Mouse (Mus musculus) adrenal gland, adult (tissue): ENCODE results near the gene Plcd1.

Experiments used
- DNase-seq, 2 experiments: peaks; one replicate each; pipeline ENCODE4 v3.0.0; 2022 to 2023; ENCODE audit warnings: low spot score in 1 of 2; ENCODE audit not compliant: inconsistent age in 2 of 2

The Plcd1 gene

DNA sequence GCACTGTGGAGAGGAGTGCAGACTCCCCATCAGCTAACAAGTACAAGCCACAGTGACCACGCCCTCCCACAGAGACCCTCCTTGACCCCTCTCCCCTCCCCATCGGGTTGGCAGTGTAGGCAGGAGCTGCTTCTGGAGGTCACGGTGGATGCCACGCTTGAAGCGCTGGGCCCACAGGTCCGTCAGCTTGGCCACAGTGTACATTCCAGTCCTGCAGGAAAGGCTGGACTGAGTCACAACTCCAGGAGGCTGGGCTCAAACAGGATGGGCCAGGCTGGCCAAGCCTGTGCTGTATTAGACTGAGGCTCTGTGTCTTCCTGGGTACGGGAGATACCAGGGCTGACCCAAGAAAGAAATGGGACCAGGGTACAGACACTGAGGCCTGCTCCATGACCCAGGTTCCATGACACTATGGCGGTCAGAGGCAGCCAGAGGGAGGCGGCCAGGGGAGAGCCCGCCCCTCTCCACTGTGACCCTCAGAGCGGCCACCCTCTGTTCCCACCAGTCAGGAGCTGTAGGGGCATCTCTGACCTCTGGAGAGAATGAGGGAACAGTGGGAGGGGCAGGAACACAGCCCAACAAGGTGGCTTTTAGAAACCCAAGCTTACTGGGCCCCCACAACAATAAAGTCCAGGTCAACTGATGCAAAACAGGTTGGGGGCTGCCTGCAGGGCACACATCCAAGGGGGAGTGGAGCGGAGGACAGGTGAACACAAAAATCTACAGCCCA lies 1.6 kb downstream of the Plcd1 start:
- peak; percentile 35 to 47 for DNase-seq

DNA sequence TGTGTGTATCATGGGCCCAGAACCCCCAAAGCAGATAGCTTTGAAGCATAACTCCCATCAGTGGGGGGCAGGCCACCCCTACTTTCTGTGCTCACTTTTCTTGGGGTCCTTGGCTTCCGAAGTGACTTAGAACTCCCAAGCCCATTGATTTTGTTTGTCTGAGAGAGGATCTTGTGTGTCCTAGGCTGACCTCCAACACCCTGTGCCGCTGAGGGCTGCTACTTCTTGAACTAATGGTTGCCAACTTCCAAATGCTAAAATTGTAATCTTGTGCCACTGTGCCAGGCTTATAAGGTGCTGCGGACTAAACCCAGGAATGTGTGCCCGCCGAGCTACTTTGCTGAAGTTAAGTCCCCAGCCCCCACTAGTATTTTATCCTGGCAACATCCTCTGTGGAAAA lies 2.8 kb downstream of the Plcd1 start:
- peak in 1 of 2 experiments; percentile 27 for DNase-seq

DNA sequence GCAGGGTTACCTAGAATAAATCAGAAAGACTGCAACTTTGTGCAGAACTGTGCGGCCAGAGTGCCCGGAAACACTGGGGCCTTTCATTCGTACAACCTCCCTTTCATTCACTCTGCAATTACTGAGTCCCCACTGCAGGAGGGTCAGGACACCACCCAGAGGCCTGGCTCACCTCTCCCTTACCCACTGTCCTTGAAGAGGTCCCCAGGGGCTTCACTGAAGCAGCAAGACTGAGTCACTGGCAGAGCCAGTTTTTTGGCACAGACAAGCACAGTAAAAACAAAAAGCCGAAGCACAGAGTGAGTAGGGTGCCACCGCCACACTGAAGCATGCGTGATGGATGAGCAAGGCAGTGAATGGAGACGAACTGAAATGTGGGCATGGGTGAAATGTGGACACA lies 3.9 kb downstream of the Plcd1 start:
- peak; percentile 74 to 75 for DNase-seq

DNA sequence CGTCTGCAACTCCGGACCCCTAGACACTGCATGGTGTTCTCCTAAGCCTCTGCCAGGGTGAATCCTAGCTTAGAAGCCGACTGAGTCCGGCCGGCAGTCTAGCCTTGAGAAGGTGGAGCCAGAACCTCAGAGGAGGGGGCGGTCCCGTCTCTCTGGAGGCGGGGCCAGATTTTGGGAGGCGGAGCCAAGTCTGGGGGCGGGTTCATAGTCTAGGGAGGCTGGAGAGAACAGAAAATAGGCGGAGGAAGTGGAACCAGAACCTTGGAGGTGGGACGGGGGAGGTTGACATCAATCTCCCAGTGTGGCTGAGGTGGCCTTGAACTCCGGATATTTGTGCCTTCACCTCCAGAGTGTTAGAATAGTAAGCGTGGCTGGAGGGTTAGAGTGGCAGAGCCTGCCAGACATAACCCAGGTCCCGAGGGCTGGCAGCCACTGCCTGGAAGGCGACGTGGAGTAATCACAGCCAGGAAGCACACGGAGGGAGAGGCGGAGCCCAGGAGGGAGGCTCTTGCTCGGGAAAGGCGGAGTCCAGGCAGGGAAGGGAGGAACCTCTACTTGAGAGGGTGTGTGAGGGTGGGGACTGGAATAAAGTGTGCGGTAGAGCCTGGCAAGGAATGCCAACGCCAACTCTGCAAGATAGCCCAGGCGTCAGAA lies 5.0 kb downstream of the Plcd1 start:
- DNase-seq, result peak; percentile 97 to 100

DNA sequence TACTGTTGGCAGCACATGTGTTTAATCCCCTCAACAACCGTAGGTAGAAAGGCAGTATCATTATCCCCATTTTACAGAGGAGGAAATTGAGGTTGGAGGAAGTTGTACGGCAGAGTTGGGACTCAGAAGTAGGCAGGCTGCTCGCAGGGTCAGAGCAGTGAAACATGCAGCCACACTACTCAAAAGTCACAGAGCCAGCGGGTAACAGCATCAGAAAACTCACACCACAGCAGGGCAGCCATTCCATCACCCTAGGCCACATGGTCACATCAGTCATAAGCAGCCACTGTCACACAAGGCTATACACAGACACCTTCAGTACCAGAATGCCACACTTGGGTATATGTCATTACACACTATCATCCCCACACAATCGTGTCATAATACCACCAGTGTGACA lies 6.0 kb downstream of the Plcd1 start:
- no peak for DNase-seq

DNA sequence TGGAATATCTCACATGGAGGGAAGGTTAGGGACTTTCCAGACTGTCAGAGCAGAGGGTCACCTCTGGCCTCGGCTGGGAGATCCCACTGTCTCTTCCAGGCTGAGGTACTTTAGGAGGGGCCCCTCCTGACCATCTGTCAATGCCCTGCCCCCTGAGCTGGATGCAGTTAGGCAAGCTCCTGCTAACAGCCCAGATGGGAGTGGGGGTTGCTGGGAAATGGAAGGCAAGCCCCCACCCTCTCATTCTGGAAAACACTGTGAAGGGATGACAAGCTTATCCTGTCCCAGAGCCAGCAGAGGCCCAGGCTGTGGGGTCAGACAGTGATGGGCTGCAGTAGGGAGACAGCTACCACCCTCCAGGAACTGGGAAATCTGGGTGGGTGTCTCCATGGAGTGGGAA lies 6.9 kb downstream of the Plcd1 start:
- DNase-seq, result no peak

DNA sequence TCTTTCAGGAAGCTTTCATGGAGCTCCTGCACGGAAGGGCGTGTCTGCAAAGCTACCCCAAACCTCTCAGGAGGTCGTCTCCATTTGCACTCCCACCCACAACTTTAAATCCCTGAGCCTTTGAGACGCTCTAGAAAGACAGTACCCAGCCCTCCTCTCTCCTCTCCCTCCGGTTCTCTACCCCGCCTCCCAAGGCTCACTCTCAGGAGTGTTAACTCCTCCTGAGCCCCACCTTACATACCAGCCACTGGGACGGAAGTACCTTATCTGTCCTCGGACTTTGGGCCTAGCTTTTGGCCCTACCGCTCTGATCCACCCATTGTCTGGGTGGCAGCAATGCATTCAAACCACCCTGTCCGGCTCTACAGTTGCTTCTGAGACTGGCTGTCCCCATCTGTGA lies 9.3 kb downstream of the Plcd1 start:
- no peak for DNase-seq

DNA sequence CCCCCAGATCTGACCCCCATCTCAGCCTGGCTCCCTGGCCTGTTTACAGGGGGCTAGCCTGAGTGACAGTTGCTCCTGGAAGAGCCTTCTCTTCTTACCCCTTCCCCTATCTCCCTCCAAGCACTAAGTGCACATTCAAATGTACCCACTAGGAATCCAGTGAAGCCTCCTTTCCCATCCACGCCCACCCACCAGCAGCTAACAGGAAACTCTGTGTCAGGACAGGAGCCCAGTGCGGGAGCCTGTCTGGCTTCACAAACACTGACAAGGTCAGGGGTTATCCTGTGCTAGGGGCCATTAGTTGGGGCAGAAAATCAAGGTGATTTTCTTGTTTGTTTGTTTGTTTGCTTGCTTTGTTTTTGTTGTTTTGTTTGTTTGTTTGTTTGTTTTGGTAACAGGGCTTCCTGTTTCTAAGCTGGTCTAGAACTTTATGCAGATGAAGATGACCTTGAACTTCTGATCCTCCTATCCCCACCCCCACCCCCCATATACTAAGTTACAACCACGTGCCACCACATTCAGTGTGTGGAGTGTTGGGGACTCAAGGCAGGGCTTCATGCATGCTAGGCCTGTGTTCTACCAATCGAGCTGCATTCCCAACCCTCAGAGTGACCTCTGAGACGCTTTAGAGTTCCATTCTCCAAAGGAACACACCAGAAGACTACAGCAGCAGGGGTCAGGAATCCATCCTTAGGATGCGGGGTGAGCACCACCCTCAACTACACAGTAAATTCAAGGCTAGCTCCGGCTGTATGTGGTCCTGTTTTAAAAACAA lies 10.5 kb downstream of the Plcd1 start:
- no peak for DNase-seq

DNA sequence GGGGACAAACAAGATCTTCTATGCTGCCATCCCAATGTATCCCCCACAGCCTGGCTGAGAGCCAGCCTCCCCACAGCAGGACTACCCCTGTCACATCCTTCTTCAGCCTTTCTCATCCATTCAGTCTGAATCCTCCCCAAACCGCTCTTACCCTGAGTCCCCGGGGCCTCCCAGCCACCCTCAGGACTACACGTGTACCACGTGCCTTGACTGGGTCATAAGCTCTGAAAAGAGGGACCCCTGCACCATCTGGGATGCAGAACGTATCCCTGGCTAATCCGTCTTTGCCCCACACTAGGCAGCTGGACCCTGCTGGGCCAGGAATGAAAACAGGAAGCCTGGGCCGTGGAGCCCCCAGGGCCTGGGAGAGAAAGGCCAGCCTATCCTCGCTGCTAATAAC lies 11.3 kb downstream of the Plcd1 start:
- no peak for DNase-seq

DNA sequence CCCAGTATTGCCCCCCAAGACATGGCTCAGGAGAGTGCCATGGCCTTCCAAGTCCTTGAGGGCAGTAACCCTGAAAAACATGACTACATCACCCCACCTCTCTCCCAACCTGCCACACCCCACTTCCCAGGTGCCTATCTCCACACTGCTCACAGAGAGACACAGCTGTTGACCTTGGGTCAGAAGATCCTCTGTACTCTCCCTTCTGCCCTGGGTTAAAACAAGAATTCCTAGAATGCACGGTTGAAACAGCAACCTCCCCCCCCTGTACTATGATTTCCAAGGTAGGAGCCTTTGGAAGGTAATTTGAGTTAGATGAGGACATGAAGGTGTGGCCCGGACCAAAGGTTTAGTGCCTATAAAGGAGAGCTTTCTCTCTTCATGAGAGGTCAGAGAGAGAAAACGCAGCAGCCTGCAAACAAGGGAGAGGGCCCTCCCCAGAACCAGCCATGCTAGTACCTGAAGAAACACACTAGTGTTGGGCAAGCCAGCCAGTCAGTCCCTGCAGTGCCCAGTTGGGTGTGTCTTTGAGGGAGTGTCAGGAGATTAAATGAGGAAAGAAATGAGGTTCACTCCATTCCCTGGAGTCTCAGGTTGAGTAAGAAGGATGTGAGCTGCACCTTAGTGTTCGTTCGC lies 13.1 kb downstream of the Plcd1 start:
- no peak for DNase-seq

DNA sequence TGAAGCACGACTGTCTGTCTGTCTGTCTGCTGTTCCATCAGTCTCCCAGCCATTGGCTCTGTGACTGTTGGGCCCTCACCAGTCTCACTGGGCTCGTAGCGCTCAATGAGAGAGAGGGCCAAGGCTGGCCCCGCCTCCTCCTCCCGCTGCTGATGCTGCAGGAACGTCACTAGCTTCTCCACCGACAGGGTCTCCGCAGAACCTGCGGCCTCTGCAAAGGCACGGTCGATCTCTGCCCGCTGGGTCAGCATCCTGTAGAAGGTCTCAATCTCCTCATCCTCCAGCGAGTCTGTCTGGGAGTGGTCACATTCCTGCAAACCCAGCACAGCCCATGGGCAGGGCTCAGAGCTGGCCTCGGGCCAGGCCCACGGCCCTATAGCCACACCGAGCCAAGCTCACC lies 17.6 kb downstream of the Plcd1 start:
- no peak for DNase-seq

DNA sequence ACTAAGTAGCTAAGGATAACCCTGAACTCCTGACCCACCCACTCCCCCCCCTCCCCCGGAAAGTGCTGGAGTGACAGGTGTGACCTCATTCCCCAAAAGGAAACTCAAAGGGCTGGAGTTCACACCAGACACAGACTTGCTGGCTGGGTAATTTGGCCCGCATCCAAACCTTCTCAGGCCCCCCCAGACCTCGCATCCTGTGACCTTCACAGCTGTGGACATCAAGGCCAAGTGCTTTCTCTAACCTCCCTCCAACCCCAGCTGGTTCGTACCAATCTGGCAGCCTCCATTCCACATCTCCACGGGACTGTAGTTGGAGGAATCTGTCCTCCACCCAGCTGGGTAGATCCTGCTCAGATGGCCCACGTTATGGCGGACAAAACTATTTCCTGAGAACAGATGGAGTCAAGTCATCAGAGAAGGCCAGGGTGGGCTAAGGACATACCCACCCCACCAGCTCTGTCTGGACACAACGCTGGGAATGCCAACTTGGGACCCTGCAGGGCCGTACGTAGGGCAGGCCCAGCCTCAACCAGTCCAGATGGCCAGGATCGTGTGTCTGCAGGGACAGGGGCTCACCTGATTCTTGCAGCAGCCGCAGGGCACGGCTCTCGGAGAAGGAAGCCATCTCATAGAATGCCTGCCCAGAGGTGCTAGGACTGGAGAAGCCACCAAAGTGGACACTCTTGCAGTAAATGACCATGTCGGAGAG lies 20.0 kb downstream of the Plcd1 start:
- DNase-seq, result peak; percentile 60 to 66

DNA sequence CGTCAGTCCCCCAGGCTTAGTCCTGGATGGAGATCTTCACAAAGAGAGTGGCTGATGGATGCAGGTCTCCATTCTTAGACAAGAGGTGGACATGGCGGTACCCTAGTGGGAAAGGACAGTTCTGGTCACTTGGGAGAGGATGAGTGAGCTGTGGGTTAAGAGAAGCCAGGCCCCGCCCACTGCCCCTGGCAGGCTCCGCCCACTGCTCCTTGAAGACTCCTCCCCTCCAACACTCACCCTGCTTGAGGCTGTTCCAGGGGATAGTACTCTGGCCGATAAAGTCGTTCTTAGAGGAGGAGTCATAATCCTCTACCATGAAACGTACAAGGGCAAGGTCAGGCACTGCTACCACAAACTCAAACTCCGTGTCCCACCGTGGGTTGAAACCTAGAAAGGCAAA lies 21.5 kb downstream of the Plcd1 start:
- DNase-seq, result peak in 1 of 2 experiments; percentile 59

DNA sequence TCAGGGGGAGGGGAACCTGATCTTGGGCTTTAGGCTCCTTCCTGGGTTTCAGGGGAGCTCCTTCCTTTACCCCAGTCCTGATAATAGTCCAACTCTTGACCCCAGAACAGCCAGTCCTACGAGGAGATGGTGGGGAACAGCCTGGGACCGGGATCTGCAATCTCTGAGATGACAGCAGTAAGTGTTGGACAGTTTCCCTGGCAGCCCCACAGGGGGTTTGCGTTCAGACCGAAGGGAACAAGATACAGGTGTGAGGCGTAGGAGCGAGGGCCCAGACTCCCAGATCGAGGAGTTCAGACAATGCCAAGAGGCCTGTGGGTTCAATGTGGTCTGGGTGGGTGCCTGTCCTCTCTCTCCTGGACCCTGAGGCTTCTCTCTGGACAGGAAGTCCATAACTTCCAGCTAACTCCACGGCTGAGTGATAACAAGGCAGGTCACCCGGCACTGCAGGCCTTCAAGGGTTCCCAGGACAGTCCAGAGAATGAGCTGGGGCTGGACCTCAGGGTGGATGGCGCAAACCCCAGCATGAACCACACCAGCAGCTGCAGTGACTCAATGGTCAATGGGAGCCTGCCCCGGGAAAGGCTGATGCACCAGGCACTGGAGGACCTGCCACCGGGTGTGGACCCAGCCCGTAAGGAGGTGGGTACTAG lies 23.0 kb downstream of the Plcd1 start:
- DNase-seq, result no peak

DNA sequence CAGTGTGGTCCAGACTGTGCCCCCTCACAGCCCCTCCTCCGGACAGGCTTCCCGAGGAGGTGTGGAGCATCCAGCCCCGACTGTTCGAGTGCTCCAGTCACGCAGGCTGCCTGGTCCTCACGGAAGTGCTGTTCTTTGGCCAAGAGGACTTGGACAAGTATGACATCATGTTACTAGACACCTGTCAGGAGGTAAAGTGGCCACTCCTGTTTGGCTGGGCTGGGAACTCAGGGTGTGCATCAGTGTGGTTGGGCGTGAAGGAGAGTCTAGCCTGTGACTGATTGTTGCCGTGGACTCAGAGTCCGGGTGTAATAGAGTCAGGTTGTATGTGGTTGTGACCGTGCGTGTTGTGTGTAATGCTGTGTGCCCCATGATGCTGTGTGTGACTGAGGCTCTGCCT lies 25.0 kb downstream of the Plcd1 start:
- no peak for DNase-seq

DNA sequence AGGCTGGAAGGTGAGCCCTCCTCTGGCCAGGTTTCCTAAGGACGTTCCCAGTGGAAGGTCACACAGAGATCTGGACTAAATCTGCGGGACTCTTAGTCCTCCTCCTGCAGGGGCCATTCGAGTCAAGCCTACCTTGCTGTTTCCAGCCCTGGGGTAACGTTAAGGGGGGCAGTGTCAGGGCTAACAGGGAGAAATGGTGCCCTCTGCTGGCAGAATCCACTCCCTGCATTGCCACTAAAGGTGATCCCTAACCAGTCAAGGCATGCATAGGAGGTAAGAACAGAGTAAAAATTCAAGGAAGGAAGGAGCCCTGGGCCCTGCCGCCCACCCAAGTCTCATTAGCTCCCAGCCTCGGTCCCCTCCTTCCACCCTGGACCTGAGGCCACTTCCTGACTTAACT lies 25.7 kb downstream of the Plcd1 start:
- peak; percentile 74 to 92 for DNase-seq

DNA sequence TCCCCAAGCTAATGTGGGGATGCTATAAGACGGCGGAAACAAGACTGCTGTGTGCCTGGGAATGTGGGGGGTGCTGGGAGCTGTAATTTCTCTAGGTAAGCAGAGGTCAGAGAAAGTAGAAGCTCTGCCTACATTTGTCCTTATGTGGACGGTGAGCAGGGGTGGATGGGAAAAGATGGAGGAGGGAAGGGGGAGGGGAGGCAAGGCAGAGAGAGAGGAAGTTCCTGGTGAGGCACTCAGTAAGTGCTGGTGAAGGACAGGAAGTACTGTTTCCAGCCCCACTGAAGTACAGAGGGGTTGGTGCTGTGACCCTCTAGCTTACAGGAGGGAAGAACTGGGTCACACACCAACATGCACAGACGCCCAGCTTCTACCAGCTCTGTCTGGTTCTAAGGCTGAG lies 29.0 kb downstream of the Plcd1 start:
- no peak for DNase-seq

DNA sequence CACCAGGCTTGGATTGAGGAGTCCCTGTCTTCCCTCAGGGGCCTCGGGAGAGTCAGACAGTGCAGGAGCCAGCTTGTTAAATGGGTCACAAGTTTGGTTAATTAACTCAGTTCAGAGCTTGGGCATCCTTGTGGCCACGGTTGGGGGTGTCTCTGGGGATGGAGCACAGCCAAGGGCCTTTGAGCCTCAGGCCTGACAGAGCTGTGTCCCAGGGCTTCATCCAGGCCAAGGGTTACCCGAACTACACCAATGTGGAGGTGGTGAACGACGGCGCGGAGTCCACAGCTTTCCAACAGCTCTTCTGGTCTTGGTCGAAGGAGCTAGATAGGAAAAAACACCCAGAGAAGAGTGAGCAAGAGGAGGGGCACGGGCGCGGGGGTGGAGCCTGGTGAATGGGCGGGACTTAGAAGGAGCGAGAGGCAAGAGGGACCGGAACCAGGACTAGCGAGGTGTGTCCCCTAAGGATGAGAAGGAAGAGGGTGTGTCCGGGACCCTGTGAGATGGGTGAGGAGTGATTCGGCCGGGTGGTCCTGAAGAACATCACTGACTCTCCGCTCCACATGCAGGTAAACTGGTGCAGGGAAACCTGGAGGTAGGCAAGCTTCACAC lies 30.2 kb downstream of the Plcd1 start:
- DNase-seq, result no peak

DNA sequence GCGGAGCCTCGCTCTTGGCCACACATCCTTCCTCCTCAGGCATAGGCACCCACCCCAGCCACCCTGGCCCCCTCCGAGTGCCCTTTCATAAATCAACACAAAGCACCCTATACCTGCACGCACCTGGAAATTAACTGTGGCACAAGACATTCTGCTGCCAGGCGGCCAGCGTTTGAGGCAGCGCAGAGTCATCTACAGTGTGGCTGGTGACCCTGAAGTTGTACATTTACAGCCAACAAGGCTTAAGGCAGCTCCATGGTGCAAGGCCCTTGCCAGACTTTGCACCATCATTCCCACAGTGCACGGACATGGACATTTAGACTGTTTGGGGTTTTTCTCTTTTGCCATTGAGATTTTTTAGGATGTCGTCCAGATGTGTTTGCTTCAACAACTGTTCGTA lies 32.6 kb downstream of the Plcd1 start:
- no peak for DNase-seq

DNA sequence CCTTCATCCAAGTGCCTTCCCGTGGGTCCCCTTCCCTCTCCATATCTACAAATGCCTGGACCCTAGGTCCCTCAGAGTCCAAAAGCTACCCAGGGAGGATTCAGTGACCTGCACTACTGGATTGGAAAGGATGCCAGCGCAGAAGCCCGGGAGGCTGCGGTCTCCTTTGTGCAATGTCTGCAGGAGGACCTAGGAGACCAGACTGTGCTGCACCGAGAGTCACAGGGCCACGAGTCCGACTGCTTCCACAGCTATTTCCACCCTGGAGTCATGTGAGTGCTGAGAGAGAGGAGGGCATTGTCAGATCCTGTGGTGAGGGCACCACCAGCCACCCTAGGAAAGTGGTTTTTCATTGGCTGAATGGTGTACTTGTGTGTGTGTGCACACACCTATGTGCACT lies 35.1 kb downstream of the Plcd1 start:
- DNase-seq, result no peak
